Mouse (Mus musculus) heart, adult 2 months (tissue): ENCODE data around the gene Arhgef25.

Source experiments
- CTCF ChIP-seq: fragments of 200-600 bp; IDR thresholded peaks from 2 replicates; pipeline ENCODE4 v1.8.1; 2022; ENCODE audit warnings: antibody characterized with exemption, mild to moderate bottlenecking, moderate library complexity
- EP300 ChIP-seq: fragments of 200-500 bp; IDR thresholded peaks from 2 replicates; pipeline ENCODE4 v1.6.1; 2011; ENCODE audit warnings: low read depth, low read length, control low read depth; ENCODE audit not compliant: insufficient read depth

GRCm38 (mm10) chr10:127233141-127233540 lies 43.3 kb upstream of the Arhgef25 start:
- TF ChIP-seq CTCF (peak; percentile 32), EP300 (no peak)
